Mouse (Mus musculus) cerebellum, adult 9-10 months (tissue): ENCODE measurements at regions not wholly inside any gene's neighbourhood (a gene's known extent, or its start where the extent isn't known, plus 50 kb on each side); places are given as distances from the start of the nearest gene placed in this dataset.

Source experiments
- DNase-seq: peaks from one replicate; pipeline ENCODE4 v3.0.0; 2022

DNA sequence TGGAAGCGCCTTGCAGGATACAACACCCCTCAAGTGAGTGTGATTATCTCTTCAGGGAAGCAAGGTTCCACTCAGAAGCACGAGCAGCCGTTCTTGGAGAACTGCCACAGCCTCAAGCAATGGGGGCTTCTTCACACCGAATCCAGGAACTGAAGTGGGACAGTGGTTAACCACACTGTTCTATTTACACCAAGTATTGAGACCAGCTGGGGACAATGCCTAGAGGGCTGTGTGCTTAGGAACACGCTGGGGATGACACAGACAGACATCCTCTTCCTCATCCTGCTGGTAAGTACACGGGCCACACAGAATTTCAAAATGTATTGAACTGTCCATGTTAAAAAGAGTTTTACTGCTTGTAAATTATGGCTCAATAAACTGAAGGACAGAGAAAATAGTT lies 177.0 kb upstream of the Azi2 start:
- DNase-seq: no peak

DNA sequence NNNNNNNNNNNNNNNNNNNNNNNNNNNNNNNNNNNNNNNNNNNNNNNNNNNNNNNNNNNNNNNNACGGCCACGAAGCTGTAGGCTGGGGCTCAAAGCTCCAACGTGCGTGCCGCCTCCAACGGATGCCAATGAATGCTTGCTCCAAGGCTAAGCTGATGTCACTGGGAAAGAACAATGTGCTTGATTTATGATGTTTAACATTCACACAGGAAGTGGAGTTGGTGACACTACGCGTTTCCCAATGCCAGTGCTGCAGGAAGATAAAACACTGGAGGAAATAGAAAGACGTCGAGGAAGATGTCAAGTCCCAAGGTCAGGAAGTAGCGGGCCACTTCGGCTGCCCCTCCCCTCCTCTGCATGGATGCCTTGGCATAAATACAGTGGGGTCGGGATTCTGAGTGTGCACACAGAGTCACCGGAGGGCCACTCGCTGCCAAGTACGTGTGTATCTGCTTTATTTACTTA lies 180.7 kb upstream of the Azi2 start:
- no peak for DNase-seq

DNA sequence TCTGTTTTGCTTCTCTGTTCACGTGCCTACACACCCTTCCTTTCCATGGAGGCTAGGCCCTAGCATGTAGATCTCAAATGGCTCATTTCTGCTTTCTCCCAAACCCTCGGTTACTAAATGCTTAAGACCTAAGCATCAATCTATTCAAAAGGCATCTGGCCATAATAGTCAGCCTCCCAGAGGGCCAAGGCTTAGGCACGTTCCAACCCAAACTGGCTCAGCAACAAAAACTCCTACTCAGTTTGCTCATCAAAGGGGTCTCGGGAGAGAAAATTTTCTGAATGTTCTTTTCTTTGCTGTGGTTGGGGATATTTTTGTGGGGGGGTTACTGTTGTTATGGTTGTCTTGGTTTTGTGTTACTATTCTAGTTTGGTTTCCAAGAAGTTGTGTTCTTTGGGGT lies 196.8 kb upstream of the Azi2 start:
- no peak for DNase-seq

DNA sequence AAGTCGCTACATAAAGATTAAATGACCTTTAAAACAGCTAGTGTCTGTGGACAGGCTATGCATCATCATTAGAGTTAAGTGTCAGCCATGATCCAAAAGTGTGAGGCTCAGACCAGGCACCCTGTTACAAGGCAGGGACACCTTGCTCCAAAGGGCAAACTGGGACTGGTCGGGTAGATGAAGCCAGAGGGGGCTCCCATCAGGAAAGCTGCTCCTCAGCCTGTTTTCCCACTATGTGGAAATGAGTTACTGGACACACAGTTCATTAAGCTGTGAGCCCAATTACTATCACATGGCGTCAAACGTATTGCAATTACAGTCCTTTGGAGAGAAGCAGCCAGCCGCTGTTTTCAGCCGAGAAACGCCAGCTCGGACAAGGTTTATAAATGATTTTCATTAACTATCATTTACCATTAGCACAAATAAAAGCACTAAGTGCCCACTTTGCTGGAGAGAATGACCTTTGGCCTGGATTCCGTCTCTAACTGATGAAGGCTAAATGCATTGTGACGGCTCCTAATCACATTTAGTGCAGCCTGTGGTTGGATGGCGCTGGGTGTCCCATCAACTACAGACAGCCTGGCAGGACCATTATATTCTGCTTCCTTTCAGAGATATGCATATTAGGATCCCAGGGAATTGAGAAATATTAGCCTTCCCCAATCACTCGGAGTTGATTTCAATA lies 203.5 kb upstream of the Azi2 start:
- no peak for DNase-seq

DNA sequence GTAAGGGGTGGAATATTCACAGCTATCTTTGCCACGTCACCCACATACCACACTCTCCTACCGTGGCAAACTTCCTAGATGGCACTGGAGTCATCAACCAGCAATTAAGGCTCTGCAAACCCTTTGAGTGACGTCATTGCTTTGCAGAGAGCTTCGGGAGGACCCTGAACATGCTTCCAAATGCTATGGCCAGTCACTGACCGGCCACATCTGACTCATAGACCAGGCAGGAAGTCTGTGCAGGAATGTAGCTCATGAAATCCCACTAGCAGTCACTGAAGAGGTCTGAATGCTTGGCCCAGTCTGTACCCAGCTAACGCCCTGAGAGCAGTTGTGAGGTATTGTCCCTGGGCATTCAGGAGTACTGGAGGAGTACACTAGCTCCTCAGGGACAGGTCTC lies 203.9 kb upstream of the Rbms3 start:
- DNase-seq: no peak

DNA sequence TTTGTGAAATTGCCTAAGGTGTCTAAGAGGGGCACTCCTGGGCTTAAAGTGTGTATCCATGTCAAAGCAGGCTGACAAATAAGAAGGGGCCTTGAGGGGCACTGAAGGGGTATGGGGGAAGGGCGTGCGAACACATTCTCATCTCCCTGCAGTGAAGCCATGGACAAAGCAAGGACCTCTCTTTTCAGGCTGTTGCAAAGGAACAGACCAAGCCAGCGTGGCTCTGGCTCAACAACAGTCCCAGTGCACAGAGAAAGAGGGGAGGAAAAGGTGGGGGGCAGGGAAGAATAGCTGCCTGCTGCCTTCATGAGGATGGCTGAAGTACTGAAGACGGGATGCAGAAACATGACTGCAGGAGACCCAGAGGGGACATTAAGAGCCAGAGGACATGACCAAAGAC lies 184.9 kb upstream of the Rbms3 start:
- no peak for DNase-seq

DNA sequence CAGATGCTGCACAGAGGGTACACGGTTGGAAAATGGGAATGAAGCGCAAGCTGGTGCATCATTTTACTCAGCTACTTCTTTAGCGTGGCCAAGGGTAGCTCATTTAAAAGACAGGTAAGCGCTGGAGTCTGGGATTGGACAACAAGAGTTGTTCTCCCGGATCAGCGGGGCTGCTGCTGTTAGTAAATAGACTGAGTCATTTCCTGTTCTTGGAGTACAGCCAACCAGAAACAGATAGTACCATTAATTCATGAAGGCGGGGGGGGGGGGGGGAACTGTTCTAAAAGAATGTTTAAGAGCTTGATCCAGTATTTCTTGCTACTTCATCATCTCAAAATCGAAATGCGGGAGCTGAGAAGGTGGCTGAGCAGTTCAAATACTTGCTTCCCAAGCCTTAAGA lies 183.5 kb upstream of the Rbms3 start:
- DNase-seq: no peak

DNA sequence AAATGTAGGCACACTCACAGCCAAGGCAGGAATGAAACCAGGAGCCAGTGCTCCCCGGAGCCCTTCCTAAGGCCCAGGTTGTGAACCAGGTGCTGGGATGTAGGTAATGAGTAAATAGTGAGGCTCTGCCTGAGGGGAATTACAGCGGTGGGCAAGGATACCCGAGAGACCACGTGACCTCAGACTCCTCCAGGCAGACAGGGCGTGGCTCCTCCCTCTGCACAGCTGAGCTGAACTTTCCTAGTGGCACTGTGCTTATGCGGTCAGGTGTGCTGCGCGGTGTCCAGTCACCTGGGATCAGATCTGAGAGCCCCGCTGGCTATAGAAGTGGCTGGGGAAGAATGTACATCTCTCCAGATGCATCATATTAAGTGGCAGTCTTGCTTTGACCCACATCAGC lies 176.1 kb upstream of the Rbms3 start:
- DNase-seq: no peak

DNA sequence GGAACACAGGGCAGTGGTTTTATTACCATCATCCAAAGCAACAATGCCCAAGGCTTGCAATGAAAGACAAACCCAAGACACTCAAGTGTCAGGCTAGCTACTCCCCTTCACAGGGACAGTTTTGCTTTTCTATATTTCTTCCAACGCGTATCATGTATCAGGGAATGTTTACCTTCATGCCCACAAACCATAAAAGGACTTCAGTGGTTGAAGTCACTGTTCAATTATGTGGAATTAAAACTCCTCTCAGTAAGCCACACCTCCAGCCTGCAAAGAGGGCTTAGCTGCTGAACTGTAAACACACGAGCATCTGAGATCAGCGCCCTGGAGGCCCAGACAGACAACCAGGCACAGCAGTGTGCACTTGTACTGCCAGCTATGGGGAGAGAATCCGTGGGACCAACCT lies 154.5 kb upstream of the Rbms3 start:
- no peak for DNase-seq

DNA sequence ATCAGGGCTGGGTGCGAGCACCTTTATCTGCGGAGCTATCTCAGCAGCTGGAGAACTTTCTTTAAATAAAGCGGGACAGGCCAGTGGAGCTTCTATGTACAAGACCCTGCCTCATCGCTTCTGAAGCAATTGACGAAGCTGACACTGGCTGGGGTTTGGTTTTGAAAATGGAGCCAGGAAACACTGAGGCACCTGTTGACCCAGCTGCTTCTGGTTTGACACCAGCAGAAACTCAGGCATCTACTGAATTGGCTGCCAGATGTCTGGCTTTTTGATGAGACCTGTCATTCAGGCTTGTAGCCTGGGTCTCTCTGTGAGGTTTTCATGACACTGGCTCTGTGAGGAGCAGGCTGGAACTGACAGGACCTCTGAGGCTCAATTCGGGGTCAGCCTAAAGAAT lies 124.9 kb upstream of the Rbms3 start:
- no peak for DNase-seq

DNA sequence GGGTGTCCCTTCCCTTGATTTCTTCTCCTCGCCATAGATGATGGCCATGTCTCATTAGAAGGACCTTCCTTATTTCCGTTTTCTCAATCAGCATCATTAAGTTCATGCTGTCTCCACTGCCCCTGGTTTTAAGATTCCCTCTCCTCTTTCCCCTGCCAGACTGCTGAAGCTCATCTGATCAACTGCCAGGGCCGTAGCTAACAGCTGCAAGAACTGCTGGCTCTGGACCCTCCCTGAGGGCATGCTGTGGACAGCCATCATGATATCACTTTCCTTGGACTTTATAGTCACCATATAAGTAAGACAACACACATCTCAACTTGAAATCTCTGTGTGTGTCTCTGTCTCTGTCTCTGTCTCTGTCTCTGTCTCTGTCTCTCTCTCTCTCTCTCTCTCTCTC lies 123.8 kb upstream of the Rbms3 start:
- DNase-seq: no peak

DNA sequence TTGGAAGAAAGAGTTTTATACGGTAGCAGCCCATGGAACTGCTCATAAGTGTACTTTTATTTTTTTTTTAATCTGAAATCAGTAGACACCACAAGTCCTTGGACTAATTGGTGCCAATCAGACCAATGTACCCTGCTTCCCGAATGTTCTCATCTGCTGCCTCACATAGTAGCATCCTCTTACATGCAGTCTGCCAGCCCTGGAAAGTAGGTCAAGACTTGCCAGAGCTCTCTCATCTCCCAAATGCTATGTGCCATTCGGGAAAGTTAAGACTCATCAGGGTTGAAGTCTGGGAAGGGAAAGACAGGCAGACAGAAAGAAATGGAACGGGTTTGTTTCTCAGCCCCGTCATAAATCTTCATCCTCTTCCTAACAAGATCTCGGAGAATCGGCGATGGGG lies 115.2 kb upstream of the Rbms3 start:
- DNase-seq: no peak

DNA sequence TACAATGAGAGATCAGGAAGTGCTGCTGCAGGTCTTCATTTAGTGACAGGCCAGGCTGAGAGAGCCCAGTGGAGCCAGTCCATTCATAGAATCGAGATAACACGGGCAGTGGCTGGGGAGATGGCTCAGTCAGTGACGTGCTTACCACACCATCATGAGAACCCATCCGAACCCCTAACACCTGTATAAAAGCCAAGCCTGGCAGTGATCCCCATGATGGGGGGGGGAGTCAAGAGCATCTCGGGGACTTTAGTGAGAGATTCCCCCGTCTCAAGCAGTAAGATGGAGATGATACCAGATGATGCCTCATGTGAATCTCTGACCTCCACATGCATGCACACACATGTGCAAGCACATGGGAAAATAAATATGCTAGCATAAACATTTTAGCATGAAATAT lies 99.7 kb upstream of the Rbms3 start:
- no peak for DNase-seq

DNA sequence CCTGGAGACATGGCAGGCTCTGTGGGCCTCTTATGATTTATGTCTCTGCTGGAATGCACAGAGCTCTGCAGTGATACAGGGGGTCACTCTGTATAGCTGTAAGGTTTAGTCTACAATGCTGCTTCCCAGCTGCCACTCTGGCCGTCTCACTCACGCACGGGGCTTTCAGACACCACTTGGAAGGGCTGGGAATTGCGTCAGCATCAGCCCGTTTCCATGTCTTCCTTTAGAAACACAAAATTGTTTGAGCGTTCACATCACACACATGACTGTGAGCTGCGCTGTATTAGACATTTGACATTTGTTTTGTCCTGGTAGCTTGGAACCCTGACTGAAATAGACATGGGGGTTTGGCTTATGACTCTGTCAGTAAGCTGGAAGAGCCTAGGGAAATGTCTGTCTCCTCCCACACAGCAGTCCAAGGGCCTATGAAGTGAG lies 90.5 kb upstream of the Rbms3 start:
- no peak for DNase-seq

DNA sequence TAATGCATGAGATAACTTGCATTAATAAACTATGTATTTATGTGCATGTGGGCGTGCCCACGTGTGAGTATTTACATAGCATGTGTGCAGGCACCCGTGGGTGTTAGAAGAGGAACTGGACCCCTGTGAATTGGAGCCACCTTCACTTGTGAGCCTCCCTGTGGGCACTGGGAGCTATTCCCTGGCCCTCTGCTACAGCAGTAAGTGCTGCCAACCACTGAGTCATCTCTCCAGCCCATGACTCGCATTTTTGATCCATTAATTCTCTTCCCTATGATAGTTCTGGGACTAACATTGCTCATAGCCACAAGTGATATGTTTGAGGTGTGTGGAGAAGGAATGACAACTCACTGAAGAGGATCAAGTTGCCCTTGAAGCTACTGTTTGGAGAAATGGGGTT lies 87.6 kb upstream of the Rbms3 start:
- DNase-seq: no peak

DNA sequence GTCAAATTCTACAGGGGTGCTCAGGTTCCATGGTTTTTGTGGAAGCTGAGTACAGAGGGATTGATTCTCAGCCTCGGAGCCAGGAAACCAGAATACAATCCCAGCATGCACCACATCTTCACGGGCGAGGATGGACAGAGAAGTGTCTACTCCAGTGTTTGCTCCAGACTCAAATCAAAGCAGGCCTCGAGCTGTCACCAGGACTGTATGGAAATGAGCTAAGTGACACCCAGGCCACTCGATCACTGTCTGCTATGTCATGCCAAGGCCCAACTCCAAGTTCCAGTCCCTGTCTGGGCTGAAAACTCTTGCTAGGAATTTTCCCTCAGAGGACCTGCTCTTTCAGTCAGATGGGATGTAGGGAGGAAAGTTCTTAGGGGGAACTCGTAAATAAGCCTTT lies 86.8 kb upstream of the Rbms3 start:
- DNase-seq: no peak

DNA sequence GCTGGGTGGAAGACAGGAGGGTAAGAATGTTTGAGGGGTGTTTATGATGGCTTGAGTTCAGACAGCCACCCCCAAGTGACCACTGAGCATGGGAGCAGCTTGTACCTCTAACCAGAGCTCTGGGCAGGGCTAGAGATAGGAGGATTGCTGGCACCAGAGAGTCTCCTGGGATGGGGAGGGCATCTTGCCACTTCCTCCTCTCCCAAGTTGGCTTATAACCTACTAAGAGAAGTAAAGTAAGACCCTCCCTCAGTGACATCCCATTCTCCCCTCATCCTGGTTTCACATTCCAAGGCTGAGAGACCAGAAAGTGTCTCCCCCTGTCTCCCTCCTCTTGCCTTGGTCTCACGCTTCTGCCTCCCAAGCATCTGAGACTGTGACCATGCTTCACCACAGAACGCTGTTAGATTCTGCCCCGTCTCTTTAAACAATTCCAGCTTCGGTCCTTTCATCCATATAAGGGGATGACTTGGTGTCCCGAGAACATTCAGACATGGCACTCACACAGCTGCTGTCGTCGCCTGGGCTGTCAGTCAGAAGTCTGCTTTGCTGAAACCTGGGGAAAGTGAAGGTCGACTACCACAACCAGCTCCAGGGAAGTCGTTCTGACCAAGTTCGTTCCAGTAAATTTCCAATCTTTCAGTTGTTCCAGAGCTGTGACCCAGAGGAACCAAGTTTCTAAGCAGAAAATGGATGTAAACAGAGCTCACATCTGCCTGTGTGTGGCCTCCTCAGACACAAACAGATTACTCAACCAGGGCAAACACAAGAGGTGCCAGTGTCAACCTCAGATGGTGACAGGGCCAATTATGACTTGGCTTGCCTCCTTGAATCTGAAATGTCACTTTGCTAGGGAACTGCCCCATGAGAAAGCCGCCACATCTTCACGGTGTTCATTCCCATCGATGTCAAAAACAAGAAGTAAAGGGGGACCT lies 85.3 kb upstream of the Rbms3 start:
- no peak for DNase-seq

DNA sequence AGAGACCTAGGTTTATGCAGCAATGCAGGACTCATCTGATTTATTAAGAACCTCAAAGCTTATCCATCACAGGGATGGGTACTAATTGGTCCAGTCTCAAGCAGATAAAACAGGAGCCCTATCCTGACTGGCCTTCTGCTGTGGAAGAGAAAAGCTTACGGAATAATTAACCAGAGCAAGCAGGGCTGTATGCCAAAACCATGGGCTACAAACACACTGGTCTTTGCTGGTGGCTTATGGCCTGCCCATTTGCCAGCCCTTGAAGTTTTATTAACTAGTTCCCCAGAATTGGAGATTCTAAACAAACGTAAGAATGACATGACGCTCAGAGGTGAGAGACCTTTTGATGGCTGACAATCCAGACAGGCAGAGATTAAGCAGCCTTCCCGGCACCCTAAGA lies 83.4 kb upstream of the Rbms3 start:
- no peak for DNase-seq

DNA sequence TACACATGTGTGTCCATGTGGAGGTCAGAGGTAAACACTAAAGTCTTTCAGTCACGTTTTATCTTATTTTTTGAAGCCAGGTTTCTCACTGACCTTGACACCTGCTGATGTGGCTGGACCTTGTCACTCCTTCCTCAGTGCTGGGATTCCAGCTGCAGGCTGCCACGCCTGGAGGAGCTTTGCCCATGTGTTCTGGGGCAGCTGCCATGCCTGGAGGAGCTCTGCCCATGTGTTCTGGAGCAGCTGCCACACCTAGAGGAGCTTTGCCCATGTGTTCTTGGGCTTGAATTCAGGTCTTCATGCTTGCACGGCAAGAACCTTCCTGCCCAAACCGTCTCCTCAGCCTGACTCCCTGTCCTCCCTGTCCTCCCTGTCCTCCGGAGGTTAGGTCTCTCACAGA lies 82.1 kb upstream of the Rbms3 start:
- no peak for DNase-seq

DNA sequence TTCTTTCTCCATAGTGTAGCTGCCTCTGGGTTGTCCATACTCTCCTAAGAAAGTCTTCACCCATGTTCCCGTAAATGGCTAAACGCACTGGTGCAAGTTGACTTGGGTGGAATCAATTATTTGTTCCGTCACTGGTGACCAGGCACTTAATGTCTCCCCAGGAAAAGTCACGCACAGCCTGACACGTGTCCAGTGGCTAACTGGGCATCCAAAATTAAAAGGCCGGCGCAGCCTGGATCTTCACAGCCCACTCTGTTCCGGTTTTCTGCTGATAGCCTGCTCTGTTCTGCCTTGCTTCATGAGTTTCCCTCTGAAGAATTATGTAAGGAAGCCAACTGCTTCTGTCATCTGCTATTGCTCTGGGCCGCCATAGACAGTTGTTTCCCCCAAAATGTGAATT lies 81.3 kb upstream of the Rbms3 start:
- DNase-seq: no peak

DNA sequence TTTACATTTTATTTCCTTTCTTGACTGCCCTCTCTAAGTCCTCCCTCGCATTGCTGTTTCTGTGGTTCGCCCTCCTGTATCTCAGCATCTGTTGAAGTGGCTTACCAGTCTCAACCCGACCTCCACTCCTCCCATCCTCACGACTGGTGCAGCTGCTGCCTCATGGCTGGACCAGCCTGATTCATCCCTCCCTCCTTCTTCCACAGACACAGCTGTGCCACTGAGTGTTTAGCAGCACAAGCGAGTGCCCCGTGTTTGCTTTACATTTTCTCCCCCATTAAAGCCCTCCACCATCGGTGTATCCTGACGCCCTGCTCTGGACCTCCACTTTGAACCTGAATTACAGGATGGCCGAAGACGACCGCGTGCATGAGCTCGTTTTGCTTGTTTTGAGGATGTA lies 80.0 kb upstream of the Rbms3 start:
- DNase-seq: no peak

DNA sequence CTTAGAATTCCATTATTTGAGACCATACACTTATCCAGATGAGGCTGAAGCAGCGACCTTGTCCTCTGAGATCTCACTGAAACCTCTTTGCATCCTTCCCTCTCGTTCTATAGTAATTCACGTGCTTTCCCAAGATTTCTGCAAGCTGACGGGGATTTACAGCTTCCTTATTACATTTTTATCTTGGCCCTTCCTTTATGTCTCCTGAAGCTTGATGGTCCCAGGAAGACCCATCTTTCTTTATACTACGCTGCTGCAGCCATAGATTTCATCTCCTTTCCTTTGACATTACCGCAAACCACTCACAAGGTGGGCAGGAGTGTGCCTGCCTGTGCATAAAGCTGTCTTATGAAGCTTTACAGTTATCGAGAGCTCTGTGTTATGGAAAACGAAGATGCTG lies 63.3 kb upstream of the Rbms3 start:
- no peak for DNase-seq

DNA sequence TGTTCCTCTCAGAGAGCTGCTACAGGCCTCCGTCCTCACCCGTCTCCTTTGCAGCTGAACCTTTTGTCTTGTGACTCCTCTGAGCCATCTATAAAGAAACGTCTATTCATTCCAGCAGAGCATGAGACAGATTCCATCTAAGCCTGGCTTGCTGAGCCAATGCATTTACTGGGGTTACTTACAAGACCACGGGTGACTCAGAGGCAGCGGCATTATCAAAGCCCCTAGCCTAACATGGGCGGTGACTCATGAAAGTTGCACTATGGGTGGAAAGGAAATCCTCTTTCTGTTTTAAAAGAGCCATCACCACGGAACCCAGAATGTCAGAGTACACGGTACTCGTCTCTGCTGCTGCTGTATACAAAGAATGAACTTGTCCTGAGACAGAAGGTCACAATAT lies 62.8 kb upstream of the Rbms3 start:
- DNase-seq: no peak

DNA sequence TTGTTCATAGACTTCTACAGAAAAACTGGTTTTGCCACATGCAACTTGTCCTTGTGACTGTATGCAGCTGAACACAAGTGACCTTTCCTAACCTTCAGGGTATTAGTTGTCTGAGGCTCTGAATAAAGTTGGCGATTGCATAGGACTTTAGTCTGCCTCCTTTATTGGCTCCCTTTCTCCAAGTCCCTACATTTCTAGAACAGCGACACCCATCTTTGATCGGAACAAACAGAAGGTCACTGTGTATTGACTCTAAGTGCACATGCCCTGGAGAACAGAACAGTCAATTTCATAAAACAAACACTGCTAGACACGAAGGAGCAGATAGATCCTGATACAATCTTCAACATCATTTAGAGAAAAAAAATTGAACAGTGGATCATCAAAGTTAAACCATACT lies 60.2 kb upstream of the Rbms3 start:
- no peak for DNase-seq
